Mouse (Mus musculus): ENCODE measurements around the gene Dab2ip. TPM values are rescaled to one million over a fixed set of nuclear protein-coding genes. Genes with fewer than 3 reads are reported as not detected.

Gene Dab2ip
- polyA plus RNA-seq (2015; fragmentation: Nextera tagmentation; extraction: Ambion mirVana): 19.1 and 25.1 TPM in 2 replicates

DNA sequence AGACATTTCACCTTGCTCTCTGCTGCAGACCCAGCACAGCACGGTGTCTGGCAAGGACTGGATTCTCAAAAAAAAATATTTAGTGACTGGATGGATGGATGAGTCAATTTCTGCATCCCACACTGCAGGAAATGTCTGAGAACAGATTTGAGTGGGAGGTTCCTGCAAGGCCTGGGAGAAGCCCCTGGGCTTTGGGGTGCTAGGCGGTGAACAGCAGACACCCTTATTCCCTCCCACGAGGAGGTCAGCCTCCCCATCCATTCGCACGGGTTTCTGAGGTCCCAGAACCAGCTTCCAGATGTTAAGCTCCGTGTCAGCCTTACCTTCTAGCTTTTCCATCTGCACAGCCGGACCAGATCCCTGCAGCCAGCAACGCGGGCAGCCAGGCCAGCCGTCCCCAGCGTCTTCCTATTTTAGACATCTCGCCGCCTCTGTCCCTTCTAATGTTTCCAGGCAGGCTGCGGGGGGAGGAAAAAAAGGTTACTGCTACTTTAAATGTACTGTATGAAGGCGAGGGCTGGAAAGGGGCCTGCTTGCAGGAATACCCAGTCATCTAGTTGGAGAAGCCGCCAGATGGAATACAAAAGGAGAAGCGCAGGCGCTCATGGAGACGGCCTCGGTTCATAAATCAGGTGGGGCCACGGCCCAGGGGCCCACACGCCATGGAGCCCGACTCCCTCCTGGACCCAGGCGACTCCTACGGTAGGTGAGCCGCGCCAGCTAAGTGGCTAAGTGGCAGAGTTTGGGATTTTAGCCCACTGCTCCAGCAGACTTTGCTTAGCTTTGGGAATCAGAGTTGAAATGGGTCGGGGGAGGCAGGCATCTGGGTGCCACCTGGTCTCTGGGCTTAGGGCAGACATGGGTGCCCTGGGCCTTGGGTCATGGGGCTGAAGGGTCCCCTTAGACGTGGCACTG, at the start of gene Dab2ip:
TSS of gene Dab2ip (plus strand) at position 356 of the 915 bp plus-strand sequence.

Other genes starting within 250 kb of the Dab2ip start
- 158 and 179 TPM in 2 replicates for gene Stom, start 221.3 kb upstream of the Dab2ip start, polyA plus RNA-seq (2015; fragmentation: Nextera tagmentation; extraction: Ambion mirVana)
- gene 4930568D16Rik, start 190.5 kb upstream of the Dab2ip start, polyA plus RNA-seq (2015; fragmentation: Nextera tagmentation; extraction: Ambion mirVana): not detected in 2 replicates
- gene 4930402F06Rik, start 161.1 kb upstream of the Dab2ip start, polyA plus RNA-seq (2015; fragmentation: Nextera tagmentation; extraction: Ambion mirVana): not detected in 2 replicates
- 11.7 and 13.8 TPM in 2 replicates for gene Ggta1, start 95.0 kb upstream of the Dab2ip start, polyA plus RNA-seq (2015; fragmentation: Nextera tagmentation; extraction: Ambion mirVana)

Measured in spleen, postnatal 0 days (tissue).